Mouse (Mus musculus) spleen, postnatal 14 days (tissue): ENCODE measurements at regions not wholly inside any gene's neighbourhood (a gene's known extent, or its start where the extent isn't known, plus 50 kb on each side); places are given as distances from the start of the nearest gene placed in this dataset.

ENCODE experiments used
- DNase-seq, 2 experiments: peaks; one replicate each; pipeline ENCODE4 v3.0.0; 2021 to 2022; ENCODE audit warnings: low spot score in 2 of 2

DNA sequence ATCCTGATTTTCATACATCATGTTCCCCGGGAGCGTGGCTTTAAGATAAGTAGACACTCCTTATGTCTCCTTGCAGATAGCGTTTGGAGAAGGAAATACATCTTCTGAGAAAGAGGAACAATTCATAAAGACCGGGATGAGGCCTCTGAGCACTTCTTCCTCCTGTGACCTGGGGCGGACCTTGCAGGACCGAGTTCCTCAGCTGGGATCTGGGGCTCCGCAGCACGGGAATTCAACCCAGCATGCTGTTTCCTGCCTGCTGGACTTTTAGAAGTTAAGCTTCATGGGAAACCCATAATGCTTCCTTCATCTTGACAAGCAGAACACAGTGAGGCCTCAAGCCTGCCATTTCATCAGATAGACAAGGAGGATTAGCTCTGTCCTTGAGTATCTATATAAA is 491.4 kb downstream of the Fam19a5 start:
- DNase-seq = no peak

DNA sequence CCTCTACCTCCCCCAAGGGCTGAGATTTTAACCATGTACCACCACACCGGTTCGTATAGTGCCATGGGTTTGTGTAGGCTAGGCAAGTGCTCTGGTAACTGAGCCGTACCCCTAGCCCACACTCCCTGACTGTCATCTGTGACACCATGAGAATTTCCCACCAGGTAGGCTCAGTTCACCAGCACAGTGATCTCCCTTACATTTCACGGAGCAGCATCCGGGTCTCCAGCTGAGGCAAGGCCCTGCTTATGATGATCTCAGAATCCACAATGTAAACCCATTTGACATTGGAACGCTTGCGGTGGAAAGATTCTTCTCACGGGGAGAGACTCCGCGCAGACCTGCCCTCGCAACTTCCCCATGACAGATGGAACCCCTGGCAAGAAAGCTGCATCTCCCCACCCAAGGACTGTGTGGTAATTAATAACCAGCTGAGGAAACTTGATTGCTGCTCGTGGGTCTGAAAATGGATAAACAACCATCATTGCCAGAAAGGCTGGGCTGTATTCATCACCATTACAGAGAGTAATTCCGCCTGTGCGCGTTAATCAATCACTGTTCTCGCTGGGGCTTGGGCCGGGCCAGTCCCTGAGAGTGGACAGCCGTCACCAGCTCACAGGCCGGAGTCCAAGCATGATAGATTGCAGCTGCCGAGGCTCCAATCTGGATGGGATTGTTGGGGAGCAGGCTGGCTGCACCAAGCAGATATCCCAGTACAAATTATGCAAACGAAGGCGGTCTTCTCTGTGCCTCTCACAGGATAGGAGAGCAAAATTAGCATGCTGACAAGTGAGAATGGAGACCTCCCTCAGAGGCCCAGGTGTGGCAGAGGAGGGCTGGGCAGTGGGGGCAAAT is 492.3 kb downstream of the Fam19a5 start:
- no peak for DNase-seq

DNA sequence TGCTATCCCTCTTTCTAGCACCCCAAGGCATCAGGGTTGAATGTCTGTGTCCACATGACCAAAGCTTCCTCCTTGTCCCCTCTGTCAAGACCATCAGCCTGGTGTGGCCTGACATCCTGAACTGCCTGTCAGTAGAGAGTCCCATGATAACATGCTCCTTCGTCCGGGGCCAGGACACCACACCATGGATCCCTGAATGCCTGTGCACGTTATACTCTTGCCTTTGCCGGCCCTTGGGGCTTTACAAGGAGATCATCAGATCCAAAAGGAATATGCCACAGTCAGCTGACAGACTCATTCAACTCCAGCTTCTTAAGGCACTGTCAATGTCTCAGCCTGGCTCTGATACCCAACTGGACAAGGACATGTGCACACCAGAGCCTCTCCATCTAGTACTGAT is 493.5 kb downstream of the Fam19a5 start:
- DNase-seq = no peak

DNA sequence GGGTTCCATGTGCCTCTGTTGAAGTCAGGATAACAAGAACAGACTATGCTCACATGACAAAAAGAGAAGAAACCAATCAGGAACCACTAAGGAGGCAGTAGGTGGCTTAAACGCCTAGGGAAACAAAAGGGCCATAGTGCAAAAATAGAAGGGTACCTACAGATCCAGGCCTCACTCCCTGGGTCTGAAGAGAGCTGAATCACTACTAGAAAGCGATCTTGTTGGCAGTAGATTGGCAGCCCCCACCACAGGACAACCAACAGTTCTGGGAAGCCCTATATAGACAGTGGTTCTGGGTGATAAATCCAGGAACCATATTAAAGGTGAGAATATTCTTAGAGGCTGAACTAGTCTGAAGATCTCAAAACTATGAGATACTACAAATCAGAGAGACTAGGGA is 498.7 kb downstream of the Fam19a5 start:
- DNase-seq = no peak

DNA sequence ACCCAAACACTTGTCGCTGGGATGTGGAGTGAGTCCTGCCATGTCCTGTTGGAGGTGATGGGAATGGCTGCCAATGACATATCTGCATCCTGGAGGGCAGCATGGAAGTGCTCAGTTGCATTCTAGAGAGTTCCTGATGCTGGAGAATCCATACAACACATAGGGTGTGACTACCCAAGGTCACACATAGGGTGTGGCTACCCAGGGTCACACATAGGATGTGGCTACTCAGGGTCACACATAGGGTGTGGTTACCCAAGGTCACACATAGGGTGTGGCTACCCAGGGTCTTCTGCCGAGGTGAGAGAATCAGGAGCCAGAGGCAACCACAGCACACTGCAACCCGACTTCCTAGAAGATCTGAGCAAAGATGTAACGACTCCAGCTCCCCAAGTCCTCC is 514.0 kb downstream of the Fam19a5 start:
- no peak for DNase-seq

DNA sequence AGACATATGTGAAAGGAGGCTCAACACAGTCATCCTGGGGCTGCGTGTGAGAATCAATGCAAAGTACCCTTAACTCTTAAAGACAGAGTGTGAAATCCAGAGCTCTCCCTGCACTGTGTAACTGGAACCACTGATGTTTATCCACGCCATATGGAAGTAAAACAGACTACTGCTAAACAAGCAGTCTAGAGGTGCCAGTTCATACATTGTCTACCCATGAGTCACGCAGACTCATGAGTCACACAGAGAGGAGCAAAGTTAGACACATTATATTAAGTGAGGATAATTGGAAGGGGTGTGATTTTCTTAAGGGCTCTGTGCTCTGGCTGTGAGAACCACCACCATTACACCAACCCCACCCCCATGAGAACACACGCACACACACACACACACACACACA is 516.8 kb downstream of the Fam19a5 start:
- DNase-seq = no peak

DNA sequence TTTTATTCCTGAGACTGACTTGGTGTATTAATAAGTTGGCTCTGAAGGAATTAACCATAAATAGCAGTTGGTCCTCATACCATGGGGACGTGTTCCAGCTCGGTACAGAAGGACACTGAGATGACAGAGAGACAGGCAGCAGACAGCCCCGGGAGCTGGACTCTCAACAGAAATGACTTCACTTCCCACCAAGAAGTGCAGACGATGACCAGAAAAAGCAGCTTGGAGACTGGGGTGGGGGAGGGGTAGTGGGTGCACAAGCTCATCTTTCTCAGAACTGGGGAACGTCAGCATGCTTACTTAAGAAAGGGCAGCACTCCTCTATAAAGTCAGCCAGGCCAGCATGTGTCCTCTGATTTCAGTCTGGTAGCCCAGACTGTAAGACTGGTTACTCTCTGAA is 518.9 kb downstream of the Fam19a5 start:
- no peak for DNase-seq

DNA sequence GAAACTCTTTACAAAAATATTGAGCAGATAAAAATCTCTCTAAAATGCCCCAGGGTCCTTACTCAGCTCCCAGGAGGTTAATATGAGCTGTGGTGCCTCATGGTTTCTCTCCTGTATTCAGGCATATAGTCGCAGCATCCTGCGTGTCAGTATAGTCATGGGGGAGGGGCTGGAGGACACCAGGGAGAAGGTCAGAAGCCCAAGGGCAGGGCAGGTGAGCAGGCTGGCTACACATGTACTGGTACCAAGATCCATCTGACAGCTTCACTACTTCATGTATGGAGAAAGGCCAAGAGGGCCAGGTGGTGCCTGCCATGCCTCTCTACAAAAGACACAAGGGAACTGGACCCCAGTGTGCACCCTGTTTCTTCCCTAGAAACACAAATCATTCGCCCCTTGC is 524.4 kb downstream of the Fam19a5 start:
- DNase-seq = no peak

DNA sequence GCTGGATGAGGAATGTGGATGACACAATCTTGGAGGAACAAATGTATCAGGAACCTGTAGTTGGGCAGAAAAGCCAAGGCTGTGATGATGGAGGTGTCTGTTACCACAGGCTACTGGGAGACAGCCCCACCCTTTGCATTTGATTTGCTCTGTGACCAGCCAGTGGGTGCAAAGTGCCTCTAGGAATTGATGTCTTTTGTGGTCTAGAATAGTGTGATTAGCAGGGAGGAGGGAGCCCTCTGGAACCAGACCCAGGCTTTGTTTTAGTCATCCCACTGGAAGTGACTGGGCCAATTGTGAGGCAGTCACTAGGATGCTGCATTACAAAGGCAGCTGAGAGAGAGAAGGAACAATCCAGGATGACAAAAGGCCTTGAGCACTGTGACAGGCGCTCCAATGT is 527.4 kb upstream of the Zdhhc25 start:
- no peak for DNase-seq

DNA sequence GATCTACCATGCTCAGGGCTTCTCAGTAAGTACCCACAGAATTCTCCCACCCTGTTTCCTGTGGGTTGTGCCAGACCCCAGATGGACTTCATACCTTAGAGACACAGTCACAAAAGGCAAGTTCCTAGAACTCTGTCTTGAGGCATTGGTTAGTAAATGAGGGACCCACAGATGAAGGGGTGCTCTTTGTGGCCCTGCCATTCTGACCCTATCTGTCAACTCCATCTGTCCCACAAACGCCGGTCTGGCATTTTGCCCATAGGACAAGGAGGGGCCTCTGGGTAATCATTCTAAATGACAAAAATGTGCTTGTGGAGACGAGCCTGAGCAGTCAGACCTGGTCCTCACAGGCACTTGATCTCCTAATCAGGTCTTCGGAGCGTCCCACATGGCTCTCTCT is 516.2 kb upstream of the Zdhhc25 start:
- DNase-seq = no peak

DNA sequence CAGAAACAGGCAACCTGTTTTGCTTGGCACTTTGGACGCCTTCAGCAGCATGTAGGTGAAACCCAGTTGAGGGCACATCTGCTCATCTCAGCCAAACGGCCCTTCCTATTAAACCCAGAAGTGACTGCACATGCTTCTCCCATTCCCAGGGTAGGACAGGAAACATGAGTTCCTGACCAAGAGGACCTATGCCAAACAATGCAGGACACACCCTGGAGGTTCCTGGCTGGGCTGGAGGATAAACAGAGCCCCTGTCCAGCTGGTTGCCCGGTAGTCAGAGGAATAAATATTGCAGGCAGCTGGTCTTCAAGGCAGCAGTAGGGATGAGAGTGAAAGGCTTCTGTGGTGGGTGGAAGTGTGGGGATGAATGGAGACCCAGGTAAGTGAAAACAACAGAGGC is 514.5 kb upstream of the Zdhhc25 start:
- no peak for DNase-seq

DNA sequence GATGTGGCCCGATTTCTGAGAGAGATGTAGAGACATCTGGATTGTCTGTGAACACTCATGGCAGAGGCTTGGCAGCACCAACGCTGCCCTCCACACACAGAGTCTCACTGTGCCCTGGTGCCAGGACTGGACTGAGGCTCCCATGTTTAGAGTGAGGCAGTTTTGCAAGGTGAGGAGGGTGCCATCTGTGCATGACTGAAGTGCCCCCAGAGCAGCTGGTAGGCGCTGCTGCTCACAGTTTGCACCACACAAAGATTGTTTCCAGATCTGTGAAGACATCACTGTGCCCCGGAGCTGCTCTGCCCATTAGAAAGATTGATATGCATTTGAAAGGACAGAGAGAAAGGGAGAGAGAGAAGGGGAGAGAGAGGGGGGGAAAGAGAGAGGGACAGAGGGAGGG is 510.6 kb upstream of the Zdhhc25 start:
- no peak for DNase-seq

DNA sequence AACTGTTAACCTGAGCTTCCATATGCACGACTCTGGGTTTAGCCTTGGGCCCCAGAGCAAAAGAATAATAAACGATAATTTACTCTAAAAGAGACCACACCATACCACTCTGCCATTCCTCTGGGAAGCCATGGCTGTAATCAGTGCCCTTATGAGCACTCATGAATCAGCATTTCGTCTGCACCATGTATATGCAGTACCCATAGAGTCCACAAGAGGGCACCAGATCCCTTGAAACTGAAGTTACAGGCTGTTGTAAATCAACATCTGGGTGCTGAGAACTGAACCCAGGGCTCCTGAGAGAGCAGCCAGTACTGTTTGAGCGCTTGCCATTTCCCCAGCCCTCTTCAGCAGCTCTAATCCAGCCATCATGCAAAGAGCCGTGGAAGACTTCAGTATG is 508.7 kb upstream of the Zdhhc25 start:
- DNase-seq = no peak

DNA sequence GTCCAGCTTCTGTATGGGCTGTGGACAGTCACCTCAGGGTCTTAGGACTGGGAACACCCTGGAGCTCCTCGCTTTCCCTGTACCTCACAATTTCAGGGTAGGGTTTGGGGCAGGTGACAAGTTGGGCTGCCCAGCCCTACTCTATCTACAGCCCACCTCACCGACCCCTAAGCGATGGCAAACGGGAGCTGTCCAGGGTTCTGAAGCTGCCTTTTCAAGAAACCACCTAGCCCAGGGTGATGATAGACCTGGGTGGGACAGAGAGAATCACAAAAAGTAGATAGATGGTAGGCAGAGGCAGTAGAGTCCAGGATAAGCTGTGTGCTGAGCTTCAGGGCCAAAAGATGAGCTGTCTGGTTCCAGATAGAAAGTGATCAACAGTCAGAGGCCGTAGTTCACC is 479.7 kb upstream of the Zdhhc25 start:
- DNase-seq = no peak

DNA sequence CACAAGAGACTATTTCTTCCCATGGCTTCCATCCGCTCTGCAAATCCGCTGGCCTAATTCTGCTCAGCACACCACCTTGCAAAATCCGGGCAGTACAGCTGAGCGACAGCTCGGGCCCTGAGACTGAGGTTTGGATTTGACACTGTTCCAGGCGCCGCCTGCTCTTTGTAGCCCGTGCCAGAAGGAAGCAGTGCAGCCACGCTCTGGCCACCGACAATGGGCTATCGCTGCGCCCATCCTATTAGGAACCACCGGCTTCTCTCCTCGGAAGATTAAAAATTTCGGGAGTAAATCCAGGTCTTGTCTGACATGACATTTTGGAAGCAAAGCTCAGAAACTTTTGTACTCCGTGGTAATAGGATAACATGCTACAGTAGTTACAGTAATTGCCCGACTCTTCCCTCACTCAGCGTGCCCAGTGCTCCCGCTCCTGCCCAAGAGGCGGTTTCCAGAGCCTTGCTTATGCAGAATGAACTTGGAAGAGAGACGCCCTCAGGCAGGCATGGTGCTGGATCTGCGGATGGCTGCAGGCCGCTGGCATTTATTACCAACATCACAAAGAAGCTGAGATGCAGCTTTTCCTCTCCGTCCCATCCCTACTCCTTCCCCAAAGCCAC is 476.1 kb upstream of the Zdhhc25 start:
- DNase-seq = no peak

DNA sequence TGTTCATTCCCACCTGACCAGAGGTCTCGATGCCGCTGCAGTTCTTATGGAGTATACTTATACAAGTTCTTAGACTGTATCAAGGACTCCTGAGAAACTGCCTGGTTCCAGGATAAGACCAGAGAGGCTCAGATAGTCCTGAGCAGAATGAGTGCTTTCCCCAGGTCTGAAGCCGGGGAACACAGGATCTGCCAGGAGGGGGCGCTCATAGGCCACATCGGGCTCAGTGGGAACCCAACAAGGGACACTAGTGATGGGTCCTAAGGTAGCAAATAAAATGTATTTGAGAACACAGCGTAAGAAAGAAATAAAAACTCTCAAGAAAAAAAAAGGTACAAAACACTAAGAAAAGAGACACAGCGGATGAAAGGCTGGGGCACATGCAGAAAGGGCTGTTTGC is 454.0 kb upstream of the Zdhhc25 start:
- DNase-seq = no peak

DNA sequence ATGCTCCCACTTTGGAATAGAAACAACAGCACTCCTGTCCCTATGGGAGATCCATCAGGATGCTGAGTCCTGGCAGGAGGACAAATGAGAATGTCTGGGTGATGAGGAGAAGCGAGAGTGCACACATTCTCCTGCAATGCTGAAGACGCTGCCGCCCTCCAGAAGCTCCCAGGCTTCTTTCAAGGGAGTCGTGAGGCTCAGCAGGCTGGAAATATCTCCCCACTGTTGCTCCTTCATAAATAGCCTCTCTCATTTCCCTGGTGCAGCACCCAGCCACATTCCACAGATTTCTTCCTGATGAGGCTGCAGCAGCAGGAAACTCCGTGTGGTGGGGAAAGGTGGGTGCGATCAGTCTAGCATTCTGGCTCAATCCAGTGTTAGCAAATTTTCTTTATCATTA is 448.9 kb upstream of the Zdhhc25 start:
- DNase-seq = no peak

DNA sequence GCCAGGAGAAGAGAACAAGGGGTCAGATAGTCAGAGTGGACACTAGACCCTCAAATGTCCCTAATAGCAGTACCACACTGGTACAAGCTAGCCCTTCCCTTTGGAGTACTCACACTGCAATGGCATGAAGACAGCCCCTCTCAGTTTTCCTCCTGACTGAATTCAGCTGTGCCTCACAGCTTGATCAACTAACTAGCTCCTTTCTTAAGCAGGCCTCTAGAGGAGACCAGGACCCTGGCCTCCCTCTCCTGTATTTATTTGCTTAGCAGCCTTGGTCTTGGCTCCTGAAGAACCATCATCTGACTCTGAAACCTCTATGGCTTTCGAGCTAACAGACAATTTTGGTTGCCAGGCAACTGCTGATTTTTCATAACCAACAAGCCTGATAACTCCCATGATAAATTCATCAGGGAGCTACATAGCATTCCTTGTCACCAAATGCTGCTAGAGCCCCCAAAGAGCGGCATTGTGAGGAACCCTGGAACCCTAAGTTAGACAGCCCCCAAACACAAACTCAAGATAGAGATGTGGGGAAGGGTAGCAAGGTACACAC is 440.4 kb upstream of the Zdhhc25 start:
- DNase-seq = no peak

DNA sequence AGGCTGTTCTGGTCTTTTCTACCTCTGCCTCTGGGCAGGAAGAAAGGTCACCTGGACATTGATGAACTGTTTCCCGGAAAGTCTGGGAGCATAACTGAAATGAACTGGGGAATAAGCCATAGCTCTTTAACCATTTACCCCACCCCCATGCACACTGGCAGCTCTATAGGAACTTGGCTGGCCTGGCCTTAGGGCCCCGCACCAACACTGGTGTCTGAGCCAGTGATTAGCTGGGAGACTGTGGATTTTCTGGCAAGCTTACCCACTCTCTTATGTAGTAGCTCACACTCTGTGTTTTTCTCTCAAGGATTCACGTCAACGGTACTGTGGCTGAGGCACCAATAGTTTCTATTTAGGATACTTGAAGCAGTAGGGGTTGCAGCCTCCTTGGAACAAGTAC is 439.8 kb upstream of the Zdhhc25 start:
- DNase-seq = no peak

DNA sequence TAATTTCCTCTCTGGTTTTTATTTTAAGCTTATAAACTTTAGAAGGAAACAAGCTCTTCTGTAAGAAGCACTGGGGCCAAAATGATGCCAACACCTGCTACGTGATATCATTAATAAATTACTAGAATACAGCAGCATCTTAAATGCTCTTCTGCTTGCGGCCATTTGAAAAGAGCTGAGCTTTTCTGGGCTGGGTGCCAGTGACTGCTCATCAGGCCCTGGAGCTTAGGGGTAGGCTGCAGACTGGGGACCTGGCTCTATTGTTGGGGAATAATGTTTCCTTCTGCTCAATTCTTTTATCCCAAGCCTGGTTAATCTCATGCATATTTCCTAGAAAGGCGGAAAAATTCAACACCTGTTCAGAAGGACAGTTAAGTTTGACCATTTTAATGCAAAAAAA is 436.7 kb upstream of the Zdhhc25 start:
- DNase-seq = no peak

DNA sequence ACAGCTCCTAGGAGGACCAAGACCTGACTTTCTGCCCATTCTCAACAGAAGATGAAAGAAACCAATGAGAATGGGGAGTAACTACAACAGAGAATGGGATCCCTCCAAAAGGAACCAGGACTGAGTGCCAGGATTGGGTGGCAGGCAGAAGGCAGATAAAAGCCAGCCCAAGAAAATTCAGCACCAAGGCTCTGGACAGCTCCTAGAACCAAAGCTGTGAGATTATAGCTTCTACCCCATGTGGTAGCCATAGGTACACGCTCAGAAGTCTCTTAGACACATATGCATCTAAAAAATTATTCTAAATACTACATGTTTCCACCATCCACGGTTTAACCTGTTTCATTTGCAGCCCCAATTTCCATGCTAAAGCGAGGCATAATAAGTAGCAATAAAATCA is 425.8 kb upstream of the Zdhhc25 start:
- DNase-seq = no peak

DNA sequence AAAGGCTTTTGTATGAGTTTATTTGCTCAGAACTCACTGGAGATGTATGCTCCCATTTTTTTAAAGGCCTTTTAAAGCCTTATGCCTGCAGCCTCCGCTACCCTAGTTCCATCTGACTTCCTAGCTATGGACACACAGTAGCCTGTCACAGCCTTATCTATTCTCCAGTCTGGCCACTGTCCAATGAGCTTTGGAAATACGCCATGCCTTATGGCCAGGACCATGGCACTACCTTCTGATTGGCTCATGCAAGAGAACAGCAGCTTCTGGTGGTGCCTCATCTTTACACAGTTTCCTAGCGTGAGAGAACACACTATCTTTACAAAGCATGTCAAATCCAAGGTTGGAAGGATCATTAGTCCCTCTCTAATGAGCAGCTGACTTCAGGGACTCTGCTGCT is 424.1 kb upstream of the Zdhhc25 start:
- no peak for DNase-seq

DNA sequence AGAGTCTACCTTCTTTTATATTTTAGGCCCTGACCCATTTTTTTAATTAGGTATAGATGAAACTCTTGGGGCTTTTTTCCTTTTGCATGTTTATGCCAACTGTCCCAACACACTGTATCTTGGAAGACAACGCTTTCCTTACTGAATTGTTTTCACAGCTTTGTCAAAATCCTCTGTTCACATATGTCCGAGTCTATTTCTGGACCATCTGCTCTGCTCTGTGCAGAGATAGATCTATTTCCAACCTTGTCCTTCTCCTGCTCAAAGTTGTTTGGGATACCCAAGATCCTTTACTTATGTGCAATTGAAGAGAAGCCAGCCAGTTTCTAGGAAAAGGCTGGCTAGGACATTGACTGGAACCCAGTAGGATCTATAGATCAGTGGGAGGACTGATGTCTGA is 403.6 kb upstream of the Zdhhc25 start:
- DNase-seq = no peak
